In genomic region chr10:95530551-95531121, GRCm38 (mm10) we compare ENCODE assay signal across 26 mouse cellular contexts. TPM values are rescaled to one million over a fixed set of nuclear protein-coding genes. Genes with fewer than 3 reads are reported as not detected.
DNase-seq lines count a peak whose midpoint lies in the region; ATAC-seq and TF ChIP-seq lines count a peak whose summit lies in the region.
"Had no signal": no experiment of that assay in that cellular context is flagged by ENCODE, and none has a peak within 500 bp of the region (broad histone marks: within the 10 kb centered on the region; RNA-seq: fewer than 3 reads in every experiment).

No protein-coding gene starts in this region.

- H3K4me2 ChIP-seq in liver, postnatal 0 days (ENCODE audit: low read depth, low read length) = no peak overlapping the region
- H3K4me2 ChIP-seq: embryonic facial prominence, embryonic 12.5 days; forebrain, embryonic 13.5 days; heart, embryonic 13.5 days; limb, embryonic 12.5 days; liver, embryonic 15.5 days had no signal

- TF ChIP-seq CTCF in liver, postnatal 0 days (IDR thresholded peaks at IDR 0.05; ENCODE audit: low read depth) = no peak
- TF ChIP-seq CTCF in bone marrow macrophage, adult 2 months (IDR thresholded peaks at IDR 0.05; ENCODE audit: low read depth, low read length) = no peak

- no peaks in the 10 kb centered on the region for H3K36me3 ChIP-seq in liver, postnatal 0 days (replicated peaks; ENCODE audit: insufficient read depth, low read length)
- H3K36me3 ChIP-seq: embryonic facial prominence, embryonic 12.5 days; heart, embryonic 13.5 days; limb, embryonic 12.5 days; liver, embryonic 15.5 days had no signal

- TF ChIP-seq POLR2A in bone marrow macrophage, adult 2 months (IDR thresholded peaks at IDR 0.05; ENCODE audit: borderline replicate concordance, low read depth, low read length) = no peak

- H3K27ac ChIP-seq in liver, postnatal 0 days (ENCODE audit: low read depth) = 0 out of 2 replicates have a peak overlapping the region, but pooled peaks have one; percentile 22
- peak overlapping the region; percentile 90 for H3K27ac ChIP-seq in bone marrow macrophage, adult 2 months (ENCODE audit: insufficient read depth, low read depth, low read length)
- H3K27ac ChIP-seq: embryonic facial prominence, embryonic 12.5 days; forebrain, embryonic 13.5 days; heart, embryonic 13.5 days; limb, embryonic 12.5 days; liver, embryonic 15.5 days had no signal

- H3K27me3 ChIP-seq in liver, postnatal 0 days (ENCODE audit: insufficient read depth, low read length) = no peaks in the 10 kb centered on the region
- H3K27me3 ChIP-seq: embryonic facial prominence, embryonic 12.5 days; forebrain, embryonic 13.5 days; heart, embryonic 13.5 days; limb, embryonic 12.5 days; liver, embryonic 15.5 days; megakaryocyte, embryonic 14.5 days; Patski had no signal

- no peak overlapping the region for H3K4me3 ChIP-seq in liver, postnatal 0 days (ENCODE audit: low read depth, low read length)
- no peak overlapping the region for H3K4me3 ChIP-seq in bone marrow macrophage, adult 2 months (ENCODE audit: insufficient read depth, low read length)
- H3K4me3 ChIP-seq: embryonic facial prominence, embryonic 12.5 days; erythroblast, embryonic 14.5 days; forebrain, embryonic 13.5 days; heart, embryonic 13.5 days; limb, embryonic 12.5 days; liver, embryonic 15.5 days; megakaryocyte, embryonic 14.5 days had no signal

- peaks cover 21% of the 10 kb centered on the region for H3K4me1 ChIP-seq in liver, postnatal 0 days (ENCODE audit: insufficient read depth)
- H3K4me1 ChIP-seq in bone marrow macrophage, adult 2 months (ENCODE audit: control insufficient read depth, insufficient read depth, low read length) = peaks cover 59% of the 10 kb centered on the region

- no peaks in the 10 kb centered on the region for H3K9me3 ChIP-seq in liver, postnatal 0 days (ENCODE audit: low read length)
- H3K9me3 ChIP-seq: embryonic facial prominence, embryonic 12.5 days; forebrain, embryonic 13.5 days; heart, embryonic 13.5 days; limb, embryonic 12.5 days; liver, embryonic 15.5 days; megakaryocyte, embryonic 14.5 days had no signal

- ATAC-seq in liver, postnatal 0 days = no peak
- ATAC-seq in neutrophil, adult 5-6 weeks (ENCODE audit: extremely low read depth, insufficient number of reproducible peaks, low FRiP score, poor library complexity, severe bottlenecking) = 0 out of 2 replicates have a peak, but pooled peaks have one; percentile 36
- ATAC-seq: forebrain, embryonic 13.5 days; lung, postnatal 0 days; midbrain, embryonic 16.5 days; Patski had no signal

- DNase-seq in heart, adult 11 months = peak; percentile 86
- no peak for DNase-seq in heart, adult 18-20 months
- DNase-seq in liver, postnatal 0 days = no peak
- DNase-seq in liver = no peak
- no peak for DNase-seq in kidney, adult 18-20 months
- no peak for DNase-seq in ovary, adult 18-20 months (ENCODE audit: low spot score)
- DNase-seq: adrenal gland, adult 8-10 months; cerebellum, adult 11 months; cerebellum, postnatal 10 days; gastrocnemius, postnatal 25 days; kidney, adult 8-10 months; kidney, postnatal 36 days; layer of hippocampus, adult 9-11 months; thymus, adult 18-20 months had no signal

- TF ChIP-seq EP300 in liver, postnatal 0 days (IDR thresholded peaks at IDR 0.05; ENCODE audit: low read depth) = no peak

- no peak overlapping the region for H3K9ac ChIP-seq in liver, postnatal 0 days (replicated peaks)
- H3K9ac ChIP-seq: embryonic facial prominence, embryonic 12.5 days; forebrain, embryonic 13.5 days; heart, embryonic 13.5 days; limb, embryonic 12.5 days; liver, embryonic 15.5 days had no signal

- 80% methylated on average over 2 of the region's 2 CpGs for WGBS in liver, postnatal 0 days (ENCODE audit: insufficient replicate concordance)

RNA-seq across cellular contexts. Expression of gene Ube2n, which starts 15.7 kb away (rescaled TPM):
- total RNA-seq in heart, adult 18-20 months (2021) = 10 to 100 TPM; 86.6 to 91.4 TPM
- polyA plus RNA-seq in liver, postnatal 0 days (2015; fragmentation: Nextera tagmentation; extraction: Ambion mirVana) = 92.7 and 94.2 TPM in 2 replicates
- polyA plus RNA-seq in bone marrow macrophage, adult 2 months (2012; ENCODE audit: insufficient read depth, insufficient read length, missing spikeins) = 116 and 121 TPM in 2 replicates
- 79.7 and 91.8 TPM in 2 replicates for total RNA-seq in neutrophil, adult 5-6 weeks (2017)

RNA-seq across cellular contexts. Expression of gene Mrpl42, which starts 28.9 kb away (rescaled TPM):
- total RNA-seq in heart, adult 18-20 months (2021) = 100 to 1,000 TPM; 389 to 421 TPM
- polyA plus RNA-seq in liver, postnatal 0 days (2015; fragmentation: Nextera tagmentation; extraction: Ambion mirVana) = 163 and 168 TPM in 2 replicates
- 88.3 and 96.0 TPM in 2 replicates for polyA plus RNA-seq in bone marrow macrophage, adult 2 months (2012; ENCODE audit: insufficient read depth, insufficient read length, missing spikeins)
- total RNA-seq in neutrophil, adult 5-6 weeks (2017) = 44.4 and 49.7 TPM in 2 replicates

RNA-seq across cellular contexts. Expression of gene Nudt4, which starts 33.3 kb away (rescaled TPM):
- total RNA-seq in heart, adult 18-20 months (2021) = 100 to 1,000 TPM; 308 to 356 TPM
- 52.9 and 56.7 TPM in 2 replicates for polyA plus RNA-seq in liver, postnatal 0 days (2015; fragmentation: Nextera tagmentation; extraction: Ambion mirVana)
- polyA plus RNA-seq in bone marrow macrophage, adult 2 months (2012; ENCODE audit: insufficient read depth, insufficient read length, missing spikeins) = 42.5 and 43.1 TPM in 2 replicates
- 233 and 255 TPM in 2 replicates for total RNA-seq in neutrophil, adult 5-6 weeks (2017)
